Mouse (Mus musculus) heart, embryonic 12.5 days (tissue): Measurements from ENCODE around the gene Rsl24d1. TPM values are rescaled to one million over a fixed set of nuclear protein-coding genes. Genes with fewer than 3 reads are reported as not detected.
"Not testable (repeated sequence)": the region's sequence is repeated elsewhere in the genome, so short reads cannot be mapped to it uniquely, and the experiment has no call there.

Experiments used
- ATAC-seq: fragments of 200-750 bp; cut with Nextera tagmentation; 2 replicates; pipeline ENCODE4 v1.8.0; 2017; ENCODE audit warnings: moderate TSS enrichment, moderate library complexity; ENCODE audit not compliant: insufficient number of reproducible peaks, low FRiP score
- H3K27ac ChIP-seq: fragments of 300-500 bp; sonication (generic); 2 replicates; pipeline ENCODE4 v1.5.1; 2016; ENCODE audit warnings: mild to moderate bottlenecking, moderate library complexity; ENCODE audit not compliant: poor library complexity, severe bottlenecking
- H3K27me3 ChIP-seq: fragments of 300-500 bp; sonication (generic); replicated peaks from 2 replicates; pipeline ENCODE4 v1.6.1; 2016; ENCODE audit warnings: mild to moderate bottlenecking, moderate library complexity
- H3K36me3 ChIP-seq: fragments of 300-500 bp; sonication (generic); 2 replicates; pipeline ENCODE4 v1.6.1; 2016; ENCODE audit warnings: mild to moderate bottlenecking, moderate library complexity
- H3K4me1 ChIP-seq: fragments of 300-500 bp; sonication (generic); replicated peaks from 2 replicates; pipeline ENCODE4 v1.6.1; 2016; ENCODE audit warnings: mild to moderate bottlenecking
- H3K4me2 ChIP-seq: fragments of 300-500 bp; sonication (generic); 2 replicates; pipeline ENCODE4 v1.6.1; 2016; ENCODE audit warnings: mild to moderate bottlenecking, moderate library complexity
- H3K4me3 ChIP-seq: fragments of 300-500 bp; sonication (generic); 2 replicates; pipeline ENCODE4 v1.5.1; 2016; ENCODE audit warnings: mild to moderate bottlenecking
- H3K9ac ChIP-seq: fragments of 300-500 bp; sonication (generic); 2 replicates; pipeline ENCODE4 v1.6.1; 2016; ENCODE audit warnings: mild to moderate bottlenecking, moderate library complexity
- H3K9me3 ChIP-seq: fragments of 300-500 bp; sonication (generic); replicated peaks from 2 replicates; pipeline ENCODE4 v1.6.1; 2016; ENCODE audit warnings: mild to moderate bottlenecking, moderate library complexity
- whole genome bisulfite sequencing: fragments of 180-500 bp; shearing (Covaris S2); methylation state at CpG from one replicate; pipeline ENCODE4 v1.1.7; 2016; 5-methylcytosine and 5-hydroxymethylcytosine counted together
- polyA plus RNA-seq: library from polyadenylated mRNA; unstranded; fragments of >200 nt; fragmentation: Nextera tagmentation; extraction: Ambion mirVana; gene quantifications from 2 replicates; pipeline ENCODE4 v1.2.1, GENCODE M21; 2016

Gene Rsl24d1
- polyA plus RNA-seq, result 91.4 and 95.0 TPM in 2 replicates

- Histone ChIP-seq H3K27ac (peak within 1 kb of the TSS; percentile 32), H3K27me3 (0 out of 2 replicates have a peak, but pooled peaks cover 3% of the 10 kb centered on the region), H3K9ac (peak within 1 kb of the TSS; percentile 76), H3K9me3 (no peaks in the 10 kb centered on the region), H3K36me3 (peaks cover 26% of the 10 kb centered on the region), H3K4me2 (peak within 1 kb of the TSS; percentile 94), H3K4me1 (peaks cover 8% of the 10 kb centered on the region), H3K4me3 (peak within 1 kb of the TSS; percentile 81)
- ATAC-seq, result peak; percentile 92
- WGBS, result under 1% methylated on average over 64 of the region's 64 CpGs
Measured at GRCm38 (mm10) chr9:73112919-73113906, at the start of gene Rsl24d1. Rsl24d1 (plus strand) TSS chr9:73113426.

- Histone ChIP-seq H3K4me1 (peaks cover 26% of the 10 kb centered on the region), H3K27me3 (no peaks in the 10 kb centered on the region), H3K36me3 (no peaks in the 10 kb centered on the region), H3K9me3 (no peaks in the 10 kb centered on the region), H3K4me2 (peak overlapping the region; percentile 58), H3K27ac (no peak overlapping the region), H3K4me3 (no peak overlapping the region), H3K9ac (0 out of 2 replicates have a peak overlapping the region, but pooled peaks have one; percentile 31)
- 21% methylated on average over 15 of the region's 15 CpGs for WGBS
- ATAC-seq, result no peak
Measured at GRCm38 (mm10) chr9:73063621-73064290, 49.5 kb upstream of the Rsl24d1 start.

- peak overlapping the region; percentile 58 for H3K4me2 ChIP-seq
- no peak overlapping the region for H3K27ac ChIP-seq
- no peak overlapping the region for H3K4me3 ChIP-seq
- no peaks in the 10 kb centered on the region for H3K27me3 ChIP-seq
- 24% methylated on average over 10 of the region's 10 CpGs for WGBS
- no peak for ATAC-seq
- peaks cover 26% of the 10 kb centered on the region for H3K4me1 ChIP-seq
- no peaks in the 10 kb centered on the region for H3K9me3 ChIP-seq
- no peak overlapping the region for H3K9ac ChIP-seq
- H3K36me3 ChIP-seq, result no peaks in the 10 kb centered on the region
Measured at GRCm38 (mm10) chr9:73067086-73067485, 46.1 kb upstream of the Rsl24d1 start.

- no peaks in the 10 kb centered on the region for H3K9me3 ChIP-seq
- H3K27ac ChIP-seq, result peak overlapping the region; percentile 22; the same call in 1 of the 2 replicates
- H3K27me3 ChIP-seq, result no peaks in the 10 kb centered on the region
- no peaks in the 10 kb centered on the region for H3K36me3 ChIP-seq
- H3K4me1 ChIP-seq, result peaks cover 24% of the 10 kb centered on the region
- no peak overlapping the region for H3K9ac ChIP-seq
- no peak overlapping the region for H3K4me2 ChIP-seq
- 25% methylated on average over 6 of the region's 6 CpGs for WGBS
- H3K4me3 ChIP-seq, result no peak overlapping the region
- peak; percentile 49; the same call in 1 of the 2 replicates for ATAC-seq
Measured at GRCm38 (mm10) chr9:73068230-73068679, 45.0 kb upstream of the Rsl24d1 start.

GRCm38 (mm10) chr9:73068688-73069087 lies 44.5 kb upstream of the Rsl24d1 start:
- Histone ChIP-seq H3K9me3 (no peaks in the 10 kb centered on the region), H3K4me1 (peaks cover 20% of the 10 kb centered on the region), H3K27ac (no peak overlapping the region), H3K4me3 (no peak overlapping the region), H3K4me2 (no peak overlapping the region), H3K36me3 (no peaks in the 10 kb centered on the region), H3K27me3 (no peaks in the 10 kb centered on the region), H3K9ac (no peak overlapping the region)
- WGBS, result 62% methylated on average over 6 of the region's 6 CpGs
- no peak for ATAC-seq

- H3K4me1 ChIP-seq, result peaks cover 16% of the 10 kb centered on the region
- no peaks in the 10 kb centered on the region for H3K9me3 ChIP-seq
- WGBS, result 55% methylated on average over 10 of the region's 10 CpGs
- ATAC-seq, result peak; percentile 66
- no peak overlapping the region for H3K9ac ChIP-seq
- no peaks in the 10 kb centered on the region for H3K36me3 ChIP-seq
- H3K27ac ChIP-seq, result peak overlapping the region; percentile 49
- no peaks in the 10 kb centered on the region for H3K27me3 ChIP-seq
- no peak overlapping the region for H3K4me2 ChIP-seq
- H3K4me3 ChIP-seq, result no peak overlapping the region
Measured at GRCm38 (mm10) chr9:73070971-73071659, 42.1 kb upstream of the Rsl24d1 start.

GRCm38 (mm10) chr9:73072426-73072825 lies 40.8 kb upstream of the Rsl24d1 start:
- H3K27ac ChIP-seq, result no peak overlapping the region
- no peaks in the 10 kb centered on the region for H3K27me3 ChIP-seq
- H3K36me3 ChIP-seq, result no peaks in the 10 kb centered on the region
- 66% methylated on average over 8 of the region's 8 CpGs for WGBS
- ATAC-seq, result no peak
- H3K9ac ChIP-seq, result no peak overlapping the region
- no peaks in the 10 kb centered on the region for H3K9me3 ChIP-seq
- no peak overlapping the region for H3K4me3 ChIP-seq
- H3K4me2 ChIP-seq, result no peak overlapping the region
- peaks cover 9% of the 10 kb centered on the region for H3K4me1 ChIP-seq

- H3K9me3 ChIP-seq, result no peaks in the 10 kb centered on the region
- no peak overlapping the region for H3K9ac ChIP-seq
- ATAC-seq, result no peak
- no peak overlapping the region for H3K4me3 ChIP-seq
- 90% methylated on average over 5 of the region's 5 CpGs for WGBS
- peaks cover 3% of the 10 kb centered on the region for H3K4me1 ChIP-seq
- no peak overlapping the region for H3K27ac ChIP-seq
- no peak overlapping the region for H3K4me2 ChIP-seq
- H3K36me3 ChIP-seq, result no peaks in the 10 kb centered on the region
- no peaks in the 10 kb centered on the region for H3K27me3 ChIP-seq
Measured at GRCm38 (mm10) chr9:73073169-73073568, 40.1 kb upstream of the Rsl24d1 start.

- not testable (repeated sequence) for H3K27ac ChIP-seq, H3K9me3 ChIP-seq, H3K27me3 ChIP-seq, ATAC-seq, H3K36me3 ChIP-seq, H3K4me2 ChIP-seq, H3K4me3 ChIP-seq, H3K4me1 ChIP-seq, H3K9ac ChIP-seq
- 80% methylated on average over 11 of the region's 12 CpGs for WGBS
Measured at GRCm38 (mm10) chr9:73079349-73079748, 33.9 kb upstream of the Rsl24d1 start.

GRCm38 (mm10) chr9:73079801-73080325 lies 33.4 kb upstream of the Rsl24d1 start:
- no peaks in the 10 kb centered on the region for H3K27me3 ChIP-seq
- no peak for ATAC-seq
- no peak overlapping the region for H3K4me3 ChIP-seq
- WGBS, result 41% methylated on average over 7 of the region's 7 CpGs
- H3K9ac ChIP-seq, result no peak overlapping the region
- no peaks in the 10 kb centered on the region for H3K9me3 ChIP-seq
- no peaks in the 10 kb centered on the region for H3K4me1 ChIP-seq
- H3K27ac ChIP-seq, result no peak overlapping the region
- H3K36me3 ChIP-seq, result no peaks in the 10 kb centered on the region
- no peak overlapping the region for H3K4me2 ChIP-seq
